Mouse (Mus musculus): Measurements from ENCODE around the gene Vmn1r55. TPM values are rescaled to one million over a fixed set of nuclear protein-coding genes. Genes with fewer than 3 reads are reported as not detected.

The Vmn1r55 gene
- polyA plus RNA-seq, 1 experiment from 2014 or later: 0.04 TPM

Small RNA genes lying within 50 kb of the gene (microRNA-seq; reads per million reads assigned to microRNA genes)
- gene Gm26217: not detected

Other genes starting within 250 kb of the Vmn1r55 start
- 0.37 and 0.41 TPM in 2 replicates for gene Gm36210, start 243.2 kb downstream of the Vmn1r55 start, polyA plus RNA-seq (2014; fragmentation: Nextera tagmentation; extraction: Ambion mirVana)
- 2.8 and 3.7 TPM in 2 replicates for gene Zfp628, start 234.5 kb downstream of the Vmn1r55 start, polyA plus RNA-seq (2014; fragmentation: Nextera tagmentation; extraction: Ambion mirVana)
- gene Nat14, start 227.6 kb downstream of the Vmn1r55 start, polyA plus RNA-seq (2014; fragmentation: Nextera tagmentation; extraction: Ambion mirVana): 24.4 and 27.9 TPM in 2 replicates
- gene Ssc5d, start 223.9 kb downstream of the Vmn1r55 start, polyA plus RNA-seq (2014; fragmentation: Nextera tagmentation; extraction: Ambion mirVana): 0.40 and 1.3 TPM in 2 replicates
- not detected in 2 replicates for gene Sbk2, start 185.3 kb downstream of the Vmn1r55 start, polyA plus RNA-seq (2014; fragmentation: Nextera tagmentation; extraction: Ambion mirVana)
- gene Sbk3, start 178.5 kb downstream of the Vmn1r55 start, polyA plus RNA-seq (2014; fragmentation: Nextera tagmentation; extraction: Ambion mirVana): 0.52 and 0.75 TPM in 2 replicates
- 55.6 and 67.7 TPM in 2 replicates for gene Zfp579, start 153.5 kb downstream of the Vmn1r55 start, polyA plus RNA-seq (2014; fragmentation: Nextera tagmentation; extraction: Ambion mirVana)
- gene Zfp524, start 135.3 kb downstream of the Vmn1r55 start, polyA plus RNA-seq (2014; fragmentation: Nextera tagmentation; extraction: Ambion mirVana): 5.9 and 7.9 TPM in 2 replicates
- gene Fiz1, start 135.0 kb downstream of the Vmn1r55 start, polyA plus RNA-seq (2014; fragmentation: Nextera tagmentation; extraction: Ambion mirVana): 27.2 and 30.4 TPM in 2 replicates
- gene Gm44973, start 134.2 kb downstream of the Vmn1r55 start, polyA plus RNA-seq (2014; fragmentation: Nextera tagmentation; extraction: Ambion mirVana): 2.6 and 2.7 TPM in 2 replicates
- gene Zfp865, start 129.3 kb downstream of the Vmn1r55 start, polyA plus RNA-seq (2014; fragmentation: Nextera tagmentation; extraction: Ambion mirVana): 5.9 and 6.8 TPM in 2 replicates
- gene Ccdc106, start 129.1 kb downstream of the Vmn1r55 start, polyA plus RNA-seq (2014; fragmentation: Nextera tagmentation; extraction: Ambion mirVana): 53.6 and 64.8 TPM in 2 replicates
- not detected in 2 replicates for gene 4632433K11Rik, start 115.6 kb downstream of the Vmn1r55 start, polyA plus RNA-seq (2014; fragmentation: Nextera tagmentation; extraction: Ambion mirVana)
- gene Zfp784, start 111.2 kb downstream of the Vmn1r55 start, polyA plus RNA-seq (2014; fragmentation: Nextera tagmentation; extraction: Ambion mirVana): 6.6 and 8.5 TPM in 2 replicates
- 102 and 111 TPM in 2 replicates for gene Zfp580, start 98.1 kb downstream of the Vmn1r55 start, polyA plus RNA-seq (2014; fragmentation: Nextera tagmentation; extraction: Ambion mirVana)
- 83.0 and 84.2 TPM in 2 replicates for gene U2af2, start 87.5 kb downstream of the Vmn1r55 start, polyA plus RNA-seq (2014; fragmentation: Nextera tagmentation; extraction: Ambion mirVana)
- 97.9 and 112 TPM in 2 replicates for gene Epn1, start 69.4 kb downstream of the Vmn1r55 start, polyA plus RNA-seq (2014; fragmentation: Nextera tagmentation; extraction: Ambion mirVana)
- gene Rfpl4, start 32.7 kb downstream of the Vmn1r55 start, polyA plus RNA-seq (2014; fragmentation: Nextera tagmentation; extraction: Ambion mirVana): not detected in 2 replicates
- gene Rasl2-9, start 23.7 kb downstream of the Vmn1r55 start, polyA plus RNA-seq (2014; fragmentation: Nextera tagmentation; extraction: Ambion mirVana): 1.2 TPM in 1 of 2 replicates, not detected in the other
- gene Vmn1r56, start 47.1 kb upstream of the Vmn1r55 start, polyA plus RNA-seq (2014; fragmentation: Nextera tagmentation; extraction: Ambion mirVana): not detected in 2 replicates
- gene Vmn1r57, start 68.8 kb upstream of the Vmn1r55 start, polyA plus RNA-seq (2014; fragmentation: Nextera tagmentation; extraction: Ambion mirVana): not detected in 2 replicates
- not detected in 2 replicates for gene Gm5065, start 200.9 kb upstream of the Vmn1r55 start, polyA plus RNA-seq (2014; fragmentation: Nextera tagmentation; extraction: Ambion mirVana)
- gene Nlrp2, start 201.4 kb upstream of the Vmn1r55 start, polyA plus RNA-seq (2014; fragmentation: Nextera tagmentation; extraction: Ambion mirVana): not detected in 2 replicates